ENCODE assay signal across 8 mouse cellular contexts in the genomic region with DNA sequence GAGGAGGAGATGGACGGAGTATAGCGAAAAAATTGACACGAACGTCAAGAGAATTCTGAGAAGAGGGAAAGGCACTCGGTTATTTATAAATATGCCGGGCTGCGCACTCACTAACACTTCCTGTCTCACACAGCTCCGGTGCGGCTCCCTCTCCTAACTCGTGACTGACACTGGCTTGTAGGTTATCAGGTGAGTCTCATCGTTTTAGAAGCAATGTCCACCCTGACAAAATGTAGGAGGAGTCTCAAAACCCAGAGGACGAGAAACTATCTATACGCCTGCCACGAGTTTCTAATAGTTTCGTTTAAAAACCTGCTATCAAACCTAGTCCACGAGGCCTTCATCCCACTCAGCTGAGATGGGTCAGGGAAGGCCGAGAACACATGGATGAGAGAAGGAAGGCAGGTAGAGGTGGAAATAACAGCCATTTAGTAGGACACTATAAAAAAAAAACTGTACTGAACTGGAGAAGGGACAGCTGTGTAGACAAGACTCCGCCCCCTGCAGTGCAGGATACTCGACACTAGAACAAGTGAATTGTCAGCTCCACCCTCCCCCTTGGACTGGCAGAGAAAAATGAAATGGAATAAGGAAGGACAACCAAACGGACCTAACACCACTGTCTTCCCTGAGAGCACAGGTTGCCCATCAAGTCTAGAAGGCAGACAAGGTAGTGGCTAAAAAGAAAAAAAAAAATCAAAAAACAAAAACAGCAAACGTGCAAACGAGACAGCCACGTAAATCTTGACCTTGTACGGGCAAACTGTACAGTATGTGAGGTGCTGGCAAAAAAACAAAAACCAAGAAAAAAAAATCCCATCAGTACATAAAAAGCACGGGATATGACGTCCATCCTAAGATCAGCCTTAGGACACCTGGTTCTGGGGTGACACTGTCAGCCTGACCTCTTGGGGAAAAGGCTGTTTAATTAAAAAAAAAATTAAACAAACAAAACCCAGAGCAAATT. TPM values are rescaled to one million over a fixed set of nuclear protein-coding genes. Genes with fewer than 3 reads are reported as not detected.
DNase-seq lines count a peak whose midpoint lies in the region; ATAC-seq and TF ChIP-seq lines count a peak whose summit lies in the region.

No protein-coding gene starts in this region.

- no peaks in the 10 kb centered on the region for H3K27me3 ChIP-seq in neural tube, embryonic 11.5 days (ENCODE audit: control insufficient read depth, insufficient read depth, low read length)
- H3K27me3 ChIP-seq in hindbrain, embryonic 11.5 days (ENCODE audit: control insufficient read depth, insufficient read depth, low read length): no peaks in the 10 kb centered on the region
- H3K27me3 ChIP-seq in liver, embryonic 13.5 days: 0 out of 2 replicates have a peak, but pooled peaks cover 3% of the 10 kb centered on the region
- no peaks in the 10 kb centered on the region for H3K27me3 ChIP-seq in neural tube, embryonic 13.5 days

- H3K9ac ChIP-seq in neural tube, embryonic 11.5 days (ENCODE audit: low read length): no peak overlapping the region
- H3K9ac ChIP-seq in hindbrain, embryonic 11.5 days (ENCODE audit: low read depth, low read length): no peak overlapping the region
- H3K9ac ChIP-seq in liver, embryonic 13.5 days: 0 out of 2 replicates have a peak overlapping the region, but pooled peaks have one; percentile 8
- peak overlapping the region; percentile 99 for H3K9ac ChIP-seq in neural tube, embryonic 13.5 days

- TF ChIP-seq POLR2A in cortical plate, adult 2 months (IDR thresholded peaks at IDR 0.05; ENCODE audit: extremely low read depth, insufficient read depth, low read length): no peak

- WGBS in neural tube, embryonic 11.5 days: 85% methylated on average over 26 of the region's 26 CpGs
- WGBS in hindbrain, embryonic 11.5 days: 84% methylated on average over 26 of the region's 26 CpGs
- 74% methylated on average over 26 of the region's 26 CpGs for WGBS in liver, embryonic 13.5 days (ENCODE audit: insufficient replicate concordance)
- 76% methylated on average over 26 of the region's 26 CpGs for WGBS in neural tube, embryonic 13.5 days

- no peaks in the 10 kb centered on the region for H3K9me3 ChIP-seq in neural tube, embryonic 11.5 days (ENCODE audit: control insufficient read depth, low read length)
- no peaks in the 10 kb centered on the region for H3K9me3 ChIP-seq in hindbrain, embryonic 11.5 days (ENCODE audit: control insufficient read depth, low read length)
- H3K9me3 ChIP-seq in liver, embryonic 13.5 days (replicated peaks): no peaks in the 10 kb centered on the region
- H3K9me3 ChIP-seq in neural tube, embryonic 13.5 days: no peaks in the 10 kb centered on the region

- no peak for ATAC-seq in neural tube, embryonic 11.5 days (ENCODE audit: insufficient read depth, low FRiP score, low TSS enrichment)
- ATAC-seq in hindbrain, embryonic 11.5 days (ENCODE audit: low FRiP score): no peak
- ATAC-seq in liver, embryonic 13.5 days (ENCODE audit: low read depth): no peak
- no peak for ATAC-seq in neural tube, embryonic 13.5 days (ENCODE audit: low read depth)

- H3K4me1 ChIP-seq in neural tube, embryonic 11.5 days (ENCODE audit: control insufficient read depth, insufficient read depth, low read length): peaks cover 13% of the 10 kb centered on the region
- peaks cover 2% of the 10 kb centered on the region; the same call in 1 of the 2 replicates for H3K4me1 ChIP-seq in cortical plate, adult 2 months (ENCODE audit: control insufficient read depth, insufficient read depth, low read length)
- peaks cover 6% of the 10 kb centered on the region; the same call in 1 of the 2 replicates for H3K4me1 ChIP-seq in hindbrain, embryonic 11.5 days (replicated peaks; ENCODE audit: control insufficient read depth, insufficient read depth, low read length)
- H3K4me1 ChIP-seq in liver, embryonic 13.5 days (replicated peaks): peaks cover 34% of the 10 kb centered on the region
- H3K4me1 ChIP-seq in neural tube, embryonic 13.5 days (replicated peaks): peaks cover 62% of the 10 kb centered on the region

- DNase-seq in neural tube, embryonic 11.5 days (ENCODE audit: low spot score): peak; percentile 10
- no peak for DNase-seq in neural tube, embryonic 10.5 days (ENCODE audit: extremely low spot score, low spot score)
- no peak for DNase-seq in hindbrain, embryonic 11.5 days (ENCODE audit: low spot score)
- DNase-seq in liver, embryonic 13.5 days: no peak
- DNase-seq in natural killer cell, adult 2 months (ENCODE audit: low spot score in 2 of 2): no peak
- DNase-seq in yolk sac, embryonic 10.5 days (ENCODE audit: low spot score): no peak

- no peak for TF ChIP-seq CTCF in cortical plate, adult 2 months (IDR thresholded peaks at IDR 0.05; ENCODE audit: extremely low read depth, insufficient read depth, low read length)

- peak overlapping the region; percentile 0; the same call in 1 of the 2 replicates for H3K4me2 ChIP-seq in neural tube, embryonic 11.5 days (ENCODE audit: low read depth)
- H3K4me2 ChIP-seq in hindbrain, embryonic 11.5 days (replicated peaks; ENCODE audit: low read depth, low read length): peak overlapping the region; percentile 25
- H3K4me2 ChIP-seq in liver, embryonic 13.5 days: peak overlapping the region; percentile 93
- H3K4me2 ChIP-seq in neural tube, embryonic 13.5 days: peak overlapping the region; percentile 75

- peaks cover 32% of the 10 kb centered on the region for H3K36me3 ChIP-seq in neural tube, embryonic 11.5 days (ENCODE audit: control insufficient read depth, insufficient read depth, low read length)
- H3K36me3 ChIP-seq in hindbrain, embryonic 11.5 days (ENCODE audit: control insufficient read depth, insufficient read depth, low read length): peaks cover 37% of the 10 kb centered on the region
- H3K36me3 ChIP-seq in liver, embryonic 13.5 days: peaks cover 75% of the 10 kb centered on the region
- peaks cover 70% of the 10 kb centered on the region for H3K36me3 ChIP-seq in neural tube, embryonic 13.5 days

- no peak overlapping the region for H3K4me3 ChIP-seq in neural tube, embryonic 11.5 days (ENCODE audit: low read depth, low read length)
- H3K4me3 ChIP-seq in cortical plate, adult 2 months (ENCODE audit: insufficient read depth, low read length): peak overlapping the region; percentile 13; the same call in 1 of the 2 replicates
- peak overlapping the region; percentile 83; the same call in 1 of the 2 replicates for H3K4me3 ChIP-seq in hindbrain, embryonic 11.5 days (ENCODE audit: low read depth, low read length)
- H3K4me3 ChIP-seq in liver, embryonic 13.5 days (replicated peaks): peak overlapping the region; percentile 95; the same call in 1 of the 2 replicates
- H3K4me3 ChIP-seq in neural tube, embryonic 13.5 days: peak overlapping the region; percentile 84

- no peak overlapping the region for H3K27ac ChIP-seq in neural tube, embryonic 11.5 days (ENCODE audit: low read depth, low read length)
- H3K27ac ChIP-seq in cortical plate, adult 2 months (ENCODE audit: insufficient read depth, low read length): no peak overlapping the region
- no peak overlapping the region for H3K27ac ChIP-seq in hindbrain, embryonic 11.5 days (ENCODE audit: low read depth, low read length)
- no peak overlapping the region for H3K27ac ChIP-seq in liver, embryonic 13.5 days
- H3K27ac ChIP-seq in neural tube, embryonic 13.5 days (replicated peaks): no peak overlapping the region

RNA-seq across cellular contexts. Expression of a gene that starts 3.8 kb away (rescaled TPM):
- polyA plus RNA-seq in neural tube, embryonic 11.5 days (2014; fragmentation: Nextera tagmentation; extraction: Ambion mirVana): 217 and 219 TPM in 2 replicates
- polyA plus RNA-seq in cortical plate, adult 2 months (2012; rRNA removed): 52.4 and 58.6 TPM in 2 replicates
- polyA plus RNA-seq in hindbrain, embryonic 11.5 days (2014; fragmentation: Nextera tagmentation; extraction: Ambion mirVana): 209 and 224 TPM in 2 replicates
- 33.8 and 45.3 TPM in 2 replicates for polyA plus RNA-seq in liver, embryonic 13.5 days (2015; fragmentation: Nextera tagmentation; extraction: Ambion mirVana)
- 118 and 142 TPM in 2 replicates for polyA plus RNA-seq in neural tube, embryonic 13.5 days (2015; fragmentation: Nextera tagmentation; extraction: Ambion mirVana)

RNA-seq across cellular contexts. Expression of a gene that starts 53.0 kb away (rescaled TPM):
- polyA plus RNA-seq in neural tube, embryonic 11.5 days (2014; fragmentation: Nextera tagmentation; extraction: Ambion mirVana): 122 and 124 TPM in 2 replicates
- 57.3 and 59.2 TPM in 2 replicates for polyA plus RNA-seq in cortical plate, adult 2 months (2012; rRNA removed)
- polyA plus RNA-seq in hindbrain, embryonic 11.5 days (2014; fragmentation: Nextera tagmentation; extraction: Ambion mirVana): 133 and 149 TPM in 2 replicates
- polyA plus RNA-seq in liver, embryonic 13.5 days (2015; fragmentation: Nextera tagmentation; extraction: Ambion mirVana): 29.6 and 40.1 TPM in 2 replicates
- 140 and 158 TPM in 2 replicates for polyA plus RNA-seq in neural tube, embryonic 13.5 days (2015; fragmentation: Nextera tagmentation; extraction: Ambion mirVana)

Comparison
In these comparisons a context has a peak if more than half of its experiments do, and no peak if none do; other contexts are left out.
1. H3K9ac ChIP-seq: peak in liver, embryonic 13.5 days (single experiment) and neural tube, embryonic 13.5 days (single experiment); none in neural tube, embryonic 11.5 days (single experiment) and hindbrain, embryonic 11.5 days (single experiment).
2. H3K4me2 ChIP-seq: peak in every context shown above with its lines; median percentile 93 in liver, embryonic 13.5 days; 75 in neural tube, embryonic 13.5 days; 25 in hindbrain, embryonic 11.5 days; 0 in neural tube, embryonic 11.5 days.